Mouse (Mus musculus): ENCODE measurements at regions not wholly inside any gene's neighbourhood (a gene's known extent, or its start where the extent isn't known, plus 50 kb on each side); places are given as distances from the start of the nearest gene placed in this dataset.
A peak's percentile ranks its signal among the peaks of the same experiment; 100 is the strongest.

GRCm38 (mm10) chr4:31612825-31613514, 350.9 kb upstream of the Map3k7 start:
- DNase-seq (ENCODE audit: low spot score in 2 of 2) = no peak

- DNase-seq (ENCODE audit: low spot score in 2 of 2) = no peak
These were observed 346.3 kb upstream of the Map3k7 start for GRCm38 (mm10) chr4:31617572-31617971.

- DNase-seq (ENCODE audit: low spot score in 2 of 2) = no peak
These were observed 345.9 kb upstream of the Map3k7 start for GRCm38 (mm10) chr4:31618026-31618425.

GRCm38 (mm10) chr4:31621205-31621604, 342.7 kb upstream of the Map3k7 start:
- DNase-seq (ENCODE audit: low spot score in 2 of 2) = no peak

GRCm38 (mm10) chr4:31627053-31627452, 336.8 kb upstream of the Map3k7 start:
- no peak for DNase-seq (ENCODE audit: low spot score in 2 of 2)

GRCm38 (mm10) chr4:31627777-31628176, 336.1 kb upstream of the Map3k7 start:
- DNase-seq (ENCODE audit: low spot score in 2 of 2) = no peak

GRCm38 (mm10) chr4:31638564-31638963, 325.3 kb upstream of the Map3k7 start:
- no peak for DNase-seq (ENCODE audit: low spot score in 2 of 2)

GRCm38 (mm10) chr4:31642161-31642560, 321.7 kb upstream of the Map3k7 start:
- peak; percentile 77 to 82 for DNase-seq (ENCODE audit: low spot score in 2 of 2)

- no peak for DNase-seq (ENCODE audit: low spot score in 2 of 2)
These were observed 321.2 kb upstream of the Map3k7 start for GRCm38 (mm10) chr4:31642593-31643290.

GRCm38 (mm10) chr4:31648631-31649368, 315.1 kb upstream of the Map3k7 start:
- no peak for DNase-seq (ENCODE audit: low spot score in 2 of 2)

GRCm38 (mm10) chr4:31655364-31656106, 308.4 kb upstream of the Map3k7 start:
- no peak for DNase-seq (ENCODE audit: low spot score in 2 of 2)

GRCm38 (mm10) chr4:31656111-31656510, 307.8 kb upstream of the Map3k7 start:
- no peak for DNase-seq (ENCODE audit: low spot score in 2 of 2)

GRCm38 (mm10) chr4:31658820-31659219, 305.1 kb upstream of the Map3k7 start:
- no peak for DNase-seq (ENCODE audit: low spot score in 2 of 2)

GRCm38 (mm10) chr4:31660896-31661295, 303.0 kb upstream of the Map3k7 start:
- DNase-seq (ENCODE audit: low spot score in 2 of 2) = no peak

GRCm38 (mm10) chr4:31671530-31672170, 292.2 kb upstream of the Map3k7 start:
- peak in 1 of 2 experiments; percentile 22 for DNase-seq (ENCODE audit: low spot score in 2 of 2)

GRCm38 (mm10) chr4:31672171-31672841, 291.6 kb upstream of the Map3k7 start:
- DNase-seq (ENCODE audit: low spot score in 2 of 2) = no peak

- DNase-seq (ENCODE audit: low spot score in 2 of 2) = no peak
These were observed 291.1 kb upstream of the Map3k7 start for GRCm38 (mm10) chr4:31672842-31673171.

GRCm38 (mm10) chr4:31679007-31679590, 284.8 kb upstream of the Map3k7 start:
- no peak for DNase-seq (ENCODE audit: low spot score in 2 of 2)

GRCm38 (mm10) chr4:31680958-31681357, 282.9 kb upstream of the Map3k7 start:
- no peak for DNase-seq (ENCODE audit: low spot score in 2 of 2)

GRCm38 (mm10) chr4:31689083-31689482, 274.8 kb upstream of the Map3k7 start:
- DNase-seq (ENCODE audit: low spot score in 2 of 2) = no peak
